Mouse (Mus musculus): ENCODE measurements around the gene Cckar. TPM values are rescaled to one million over a fixed set of nuclear protein-coding genes. Genes with fewer than 3 reads are reported as not detected.
A peak's percentile ranks its signal among the peaks of the same experiment; 100 is the strongest.

Gene Cckar
- polyA plus RNA-seq, 1 experiment from 2014 or later: 1.1 TPM

DNA sequence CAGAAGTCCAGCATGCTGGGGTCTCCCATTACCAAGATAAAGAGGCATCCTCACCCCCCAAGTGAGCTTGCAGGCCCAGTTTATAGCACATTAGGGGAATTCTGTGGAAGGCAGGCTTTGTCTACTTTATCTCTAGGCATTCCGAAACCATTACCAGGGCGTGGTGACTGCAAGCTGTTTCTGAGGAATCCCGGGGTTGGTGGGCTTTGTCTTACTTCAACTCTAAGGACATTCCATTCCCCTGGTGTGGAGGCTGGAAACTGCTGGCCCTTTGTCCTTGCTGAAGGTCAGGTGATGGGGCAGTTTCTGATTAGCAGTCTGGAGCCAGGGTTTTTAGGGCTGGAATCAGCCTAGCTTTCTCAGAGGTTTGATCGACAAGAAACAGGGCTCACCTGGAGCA is 36.0 kb downstream of the Cckar start:
- Histone ChIP-seq H3K4me3 (no peak overlapping the region), H3K4me1 (replicated peaks) (no peaks in the 10 kb centered on the region), H3K9ac (no peak overlapping the region), H3K27me3 (no peaks in the 10 kb centered on the region), H3K36me3 (no peaks in the 10 kb centered on the region), H3K27ac (replicated peaks) (no peak overlapping the region), H3K4me2 (no peak overlapping the region), H3K9me3 (no peaks in the 10 kb centered on the region)
- no peak for ATAC-seq (ENCODE audit: low FRiP score, low read depth)
- WGBS: 55% methylated on average over 4 of the region's 4 CpGs

DNA sequence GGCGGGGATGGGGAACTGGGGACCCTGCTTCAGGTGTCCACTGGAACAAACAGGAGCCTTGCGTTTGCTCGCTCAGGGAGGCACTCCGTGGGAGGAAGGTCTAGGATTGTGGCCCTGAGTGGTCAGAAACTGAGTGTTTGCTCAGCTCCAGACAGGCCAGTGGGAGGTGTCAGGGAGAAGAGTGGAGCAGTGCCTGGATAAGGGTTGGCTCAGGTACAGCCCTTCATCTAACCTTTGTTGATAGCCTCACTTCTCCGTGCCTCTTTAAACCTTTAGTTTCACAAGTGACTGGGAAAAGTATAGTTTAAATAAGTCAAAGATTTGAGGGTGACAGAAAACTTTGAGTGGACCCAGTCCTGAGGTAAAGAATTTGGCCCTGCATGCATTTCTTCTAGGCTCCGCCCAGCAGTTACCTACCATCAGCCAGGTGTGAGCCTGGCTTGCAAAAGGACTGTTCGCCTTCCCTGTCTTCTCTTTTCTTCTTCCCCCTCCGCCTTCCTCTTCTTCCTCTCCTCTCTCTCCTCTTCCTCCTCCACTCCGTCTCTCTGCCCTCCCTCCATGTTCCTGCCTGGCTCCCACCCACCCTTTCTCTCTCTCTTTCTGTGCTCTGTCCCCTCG is 37.1 kb downstream of the Cckar start:
- Histone ChIP-seq H3K9me3 (no peaks in the 10 kb centered on the region), H3K4me2 (no peak overlapping the region), H3K36me3 (no peaks in the 10 kb centered on the region), H3K9ac (no peak overlapping the region), H3K27ac (replicated peaks) (no peak overlapping the region), H3K4me3 (no peak overlapping the region), H3K27me3 (no peaks in the 10 kb centered on the region), H3K4me1 (replicated peaks) (no peaks in the 10 kb centered on the region)
- WGBS: 94% methylated on average over 10 of the region's 10 CpGs
- no peak for ATAC-seq (ENCODE audit: low FRiP score, low read depth)

DNA sequence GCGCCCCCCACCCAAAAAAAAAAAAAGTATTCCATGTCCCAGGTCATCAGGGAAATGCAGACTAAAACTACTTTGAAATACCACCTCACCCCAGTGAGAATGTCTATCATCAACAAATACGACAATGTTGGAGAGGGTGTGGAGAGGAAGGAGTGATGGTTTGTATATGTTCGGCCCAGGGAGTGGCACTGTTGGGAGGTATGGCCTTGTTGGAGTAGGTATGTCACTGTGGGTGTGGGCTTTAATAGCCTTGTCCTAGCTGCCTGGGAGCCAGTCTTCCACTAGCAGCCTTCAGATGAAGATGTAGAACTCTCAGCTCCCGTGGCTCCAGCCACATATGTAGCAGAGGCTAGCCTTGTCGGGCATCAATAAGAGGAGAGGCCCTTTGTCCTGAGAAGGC is 39.5 kb downstream of the Cckar start:
- no peak overlapping the region for H3K27ac ChIP-seq (replicated peaks)
- WGBS: 90% methylated on average over 5 of the region's 5 CpGs
- no peak for ATAC-seq (ENCODE audit: low FRiP score, low read depth)
- no peak overlapping the region for H3K4me2 ChIP-seq
- H3K9me3 ChIP-seq: no peaks in the 10 kb centered on the region
- no peak overlapping the region for H3K9ac ChIP-seq
- H3K36me3 ChIP-seq: no peaks in the 10 kb centered on the region
- no peaks in the 10 kb centered on the region for H3K4me1 ChIP-seq (replicated peaks)
- H3K4me3 ChIP-seq: no peak overlapping the region
- H3K27me3 ChIP-seq: no peaks in the 10 kb centered on the region

DNA sequence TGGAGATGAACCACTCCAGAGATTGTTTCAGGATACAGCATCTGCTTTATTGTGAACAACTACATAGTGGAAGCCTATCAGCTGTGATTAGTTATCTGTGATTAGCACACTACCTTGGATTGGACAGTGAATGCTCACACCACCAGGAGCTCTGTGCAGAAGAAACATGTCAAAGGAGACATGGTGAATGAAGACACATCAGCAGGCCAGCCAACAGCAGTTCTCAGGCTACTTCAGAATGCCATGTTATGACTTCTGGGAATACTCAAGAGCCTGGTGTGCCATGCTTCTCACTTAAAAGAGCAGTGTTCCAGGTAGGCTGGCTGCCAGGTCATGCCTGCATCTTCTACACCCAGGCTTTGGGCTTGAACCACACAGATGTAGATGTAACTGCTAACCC is 43.8 kb downstream of the Cckar start:
- ATAC-seq (ENCODE audit: low FRiP score, low read depth): no peak
- no peak overlapping the region for H3K9ac ChIP-seq
- no peaks in the 10 kb centered on the region for H3K9me3 ChIP-seq
- H3K4me3 ChIP-seq: no peak overlapping the region
- no peak overlapping the region for H3K27ac ChIP-seq (replicated peaks)
- no peaks in the 10 kb centered on the region for H3K27me3 ChIP-seq
- H3K4me1 ChIP-seq (replicated peaks): no peaks in the 10 kb centered on the region
- no peak overlapping the region for H3K4me2 ChIP-seq
- H3K36me3 ChIP-seq: no peaks in the 10 kb centered on the region

DNA sequence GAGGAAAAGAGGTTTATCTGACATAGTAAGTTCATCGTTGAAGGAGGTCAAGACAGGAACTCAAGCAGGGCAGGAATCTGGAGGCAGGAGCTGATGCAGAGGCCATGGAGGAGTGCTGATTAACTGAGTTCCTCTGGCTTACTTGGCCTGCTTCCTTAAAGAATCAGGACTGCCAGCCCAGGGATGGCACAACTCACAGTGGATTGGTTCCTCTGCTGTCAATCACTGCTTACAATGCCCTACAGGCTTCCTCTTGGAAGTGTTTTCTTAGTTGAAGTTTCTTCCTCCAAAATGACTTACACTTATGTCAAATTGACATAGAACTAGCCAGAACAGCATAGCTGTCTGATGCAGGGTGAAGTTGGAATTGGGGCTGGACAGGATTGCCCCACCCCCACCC is 45.1 kb downstream of the Cckar start:
- no peaks in the 10 kb centered on the region for H3K27me3 ChIP-seq
- no peak for ATAC-seq (ENCODE audit: low FRiP score, low read depth)
- no peaks in the 10 kb centered on the region for H3K4me1 ChIP-seq (replicated peaks)
- H3K4me2 ChIP-seq: no peak overlapping the region
- H3K9me3 ChIP-seq: no peaks in the 10 kb centered on the region
- H3K36me3 ChIP-seq: no peaks in the 10 kb centered on the region
- H3K27ac ChIP-seq (replicated peaks): no peak overlapping the region
- H3K4me3 ChIP-seq: no peak overlapping the region
- 70% methylated on average over 1 of the region's 1 CpGs for WGBS
- H3K9ac ChIP-seq: no peak overlapping the region

DNA sequence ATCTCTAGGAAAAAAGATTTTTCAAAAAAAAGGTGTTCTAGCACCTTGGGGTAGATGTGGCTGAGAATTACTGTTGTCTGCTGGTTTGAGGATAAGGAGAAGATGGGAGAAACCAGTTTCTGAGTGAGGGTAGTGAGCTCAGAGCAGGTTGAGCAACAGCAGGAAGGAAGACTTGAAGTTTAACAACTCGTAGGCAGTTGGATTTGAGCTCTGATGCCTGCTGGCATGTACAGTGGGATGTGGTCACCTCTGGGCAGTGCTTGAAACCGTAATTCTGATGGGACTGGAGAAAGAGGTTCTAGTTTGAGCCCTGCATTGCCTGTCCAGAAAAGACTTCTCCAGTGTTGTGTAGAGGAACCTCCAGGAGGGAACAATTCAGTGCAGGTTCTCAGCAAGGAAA is 46.0 kb downstream of the Cckar start:
- Histone ChIP-seq H3K27me3 (no peaks in the 10 kb centered on the region), H3K4me2 (no peak overlapping the region), H3K4me3 (no peak overlapping the region), H3K9ac (no peak overlapping the region), H3K9me3 (no peaks in the 10 kb centered on the region), H3K27ac (replicated peaks) (no peak overlapping the region), H3K36me3 (no peaks in the 10 kb centered on the region; the same call in 1 of the 2 replicates), H3K4me1 (replicated peaks) (no peaks in the 10 kb centered on the region)
- ATAC-seq (ENCODE audit: low FRiP score, low read depth): no peak
- 91% methylated on average over 2 of the region's 2 CpGs for WGBS

DNA sequence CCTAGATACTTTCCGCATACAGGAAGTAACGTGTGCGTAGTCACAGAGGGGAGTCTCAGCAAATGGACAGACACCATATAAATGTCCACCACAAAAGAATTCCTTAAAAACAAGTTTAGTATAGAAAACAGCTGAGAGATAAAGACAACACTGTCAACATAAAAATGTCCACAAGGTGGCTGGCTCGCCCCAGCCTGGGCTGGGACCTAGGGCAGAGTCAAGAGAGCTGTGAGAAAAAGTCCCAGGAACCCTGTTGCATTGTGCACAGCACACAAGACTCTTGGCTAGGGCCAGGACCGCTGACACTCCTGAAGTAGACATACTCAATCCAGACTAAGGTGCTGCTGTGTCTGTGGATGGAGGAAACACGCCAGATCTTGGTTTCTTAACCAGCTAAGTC is 49.6 kb downstream of the Cckar start:
- H3K9me3 ChIP-seq: no peaks in the 10 kb centered on the region
- peak; percentile 80 for ATAC-seq (ENCODE audit: low FRiP score, low read depth)
- H3K27ac ChIP-seq (replicated peaks): no peak overlapping the region
- H3K27me3 ChIP-seq: no peaks in the 10 kb centered on the region
- H3K4me1 ChIP-seq (replicated peaks): no peaks in the 10 kb centered on the region
- no peak overlapping the region for H3K4me2 ChIP-seq
- H3K36me3 ChIP-seq: no peaks in the 10 kb centered on the region; the same call in 1 of the 2 replicates
- 77% methylated on average over 6 of the region's 6 CpGs for WGBS
- H3K4me3 ChIP-seq: no peak overlapping the region
- no peak overlapping the region for H3K9ac ChIP-seq

DNA sequence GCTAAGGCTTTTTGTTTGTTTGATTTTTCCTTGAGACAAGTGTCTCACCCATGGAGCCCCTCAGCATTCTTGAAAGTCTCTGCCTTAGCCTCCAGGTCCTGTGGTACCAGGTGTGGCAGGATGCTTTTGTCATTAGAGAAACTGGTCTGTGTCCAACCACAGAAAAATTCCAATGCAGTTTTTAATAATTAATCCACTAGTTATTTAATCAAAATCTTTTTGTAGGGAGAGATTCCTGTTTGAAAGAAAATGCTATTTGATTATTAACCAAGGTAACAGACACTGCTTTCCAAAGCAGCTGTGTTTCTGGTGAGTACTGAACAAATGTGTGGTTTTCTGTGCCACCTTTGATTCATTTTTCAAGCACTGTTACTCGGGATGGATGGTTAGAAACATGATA is 50.9 kb downstream of the Cckar start:
- Histone ChIP-seq H3K4me3 (no peak overlapping the region), H3K36me3 (peaks cover 6% of the 10 kb centered on the region)

More for the DNA sequence above, 50.9 kb downstream of the Cckar start:
- no peak overlapping the region for H3K4me2 ChIP-seq
- no peaks in the 10 kb centered on the region for H3K9me3 ChIP-seq
- no peaks in the 10 kb centered on the region for H3K27me3 ChIP-seq
- 42% methylated on average over 1 of the region's 1 CpGs for WGBS
- no peaks in the 10 kb centered on the region for H3K4me1 ChIP-seq (replicated peaks)
- no peak for ATAC-seq (ENCODE audit: low FRiP score, low read depth)
- no peak overlapping the region for H3K9ac ChIP-seq
- H3K27ac ChIP-seq (replicated peaks): no peak overlapping the region

Other genes with a start within 250 kb of the Cckar start
- gene Rbpj, start 241.6 kb downstream of the Cckar start, polyA plus RNA-seq (2015; fragmentation: Nextera tagmentation; extraction: Ambion mirVana): 28.0 and 29.6 TPM in 2 replicates
- gene Tbc1d19, start 101.9 kb upstream of the Cckar start, polyA plus RNA-seq (2015; fragmentation: Nextera tagmentation; extraction: Ambion mirVana): 72.8 and 74.4 TPM in 2 replicates

All from hindbrain, embryonic 15.5 days (tissue).